Mouse (Mus musculus): ENCODE measurements around the gene Naaladl2. TPM values are rescaled to one million over a fixed set of nuclear protein-coding genes. Genes with fewer than 3 reads are reported as not detected.

Naaladl2 gene
- polyA plus RNA-seq, 1 experiment from 2014 or later, result not detected

GRCm38 (mm10) chr3:24126200-24126599, 1017.9 kb downstream of the Naaladl2 start:
- Histone ChIP-seq H3K4me3 (ENCODE audit: inconsistent target) (no peak overlapping the region), H3K79me2 (ENCODE audit: inconsistent target) (no peaks in the 10 kb centered on the region), H3K36me3 (ENCODE audit: inconsistent target) (no peaks in the 10 kb centered on the region), H3K27ac (no peak overlapping the region)
- 100% methylated on average over 1 of the region's 1 CpGs for whole genome bisulfite sequencing (ENCODE audit: missing documents)

- no peaks in the 10 kb centered on the region for H3K79me2 ChIP-seq (ENCODE audit: inconsistent target)
- no peak overlapping the region for H3K4me3 ChIP-seq (ENCODE audit: inconsistent target)
- WGBS (ENCODE audit: missing documents), result 82% methylated on average over 2 of the region's 2 CpGs
- no peak overlapping the region for H3K27ac ChIP-seq
- H3K36me3 ChIP-seq (ENCODE audit: inconsistent target), result no peaks in the 10 kb centered on the region
These were observed 1020.0 kb downstream of the Naaladl2 start for GRCm38 (mm10) chr3:24124034-24124433.

GRCm38 (mm10) chr3:24118136-24118535, 1025.9 kb downstream of the Naaladl2 start:
- no peaks in the 10 kb centered on the region for H3K36me3 ChIP-seq (ENCODE audit: inconsistent target)
- no peaks in the 10 kb centered on the region for H3K79me2 ChIP-seq (ENCODE audit: inconsistent target)
- H3K27ac ChIP-seq, result no peak overlapping the region
- 85% methylated on average over 5 of the region's 6 CpGs for WGBS (ENCODE audit: missing documents)
- H3K4me3 ChIP-seq (ENCODE audit: inconsistent target), result no peak overlapping the region

- Histone ChIP-seq H3K27ac (no peak overlapping the region), H3K79me2 (ENCODE audit: inconsistent target) (no peaks in the 10 kb centered on the region)
- WGBS (ENCODE audit: missing documents), result 79% methylated on average over 3 of the region's 3 CpGs
These were observed 1029.2 kb downstream of the Naaladl2 start for GRCm38 (mm10) chr3:24114849-24115248.

GRCm38 (mm10) chr3:24113360-24113759, 1030.7 kb downstream of the Naaladl2 start:
- Histone ChIP-seq H3K27ac (no peak overlapping the region), H3K79me2 (ENCODE audit: inconsistent target) (no peaks in the 10 kb centered on the region)

More at GRCm38 (mm10) chr3:24114849-24115248, 1029.2 kb downstream of the Naaladl2 start:
- H3K36me3 ChIP-seq (ENCODE audit: inconsistent target), result no peaks in the 10 kb centered on the region
- no peak overlapping the region for H3K4me3 ChIP-seq (ENCODE audit: inconsistent target)

DNA sequence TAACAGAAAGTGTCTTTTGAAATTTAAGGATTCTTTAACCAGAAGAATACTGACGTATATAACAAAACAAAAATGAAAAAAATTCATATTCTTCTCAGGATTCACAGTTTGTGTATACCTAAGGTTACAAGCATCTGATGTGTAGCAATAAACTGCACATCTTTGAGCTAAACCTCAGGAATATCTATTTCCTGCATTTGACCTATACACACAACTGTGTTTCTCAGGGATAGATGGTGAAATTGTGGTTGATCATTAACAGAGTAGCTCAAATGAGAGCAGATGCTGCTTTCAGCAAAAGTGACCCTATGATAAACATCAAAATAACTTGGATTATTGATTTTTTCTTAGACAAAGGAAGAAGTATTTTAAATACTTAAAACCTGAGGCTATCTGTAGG, 1037.7 kb downstream of the Naaladl2 start:
- 100% methylated on average over 1 of the region's 1 CpGs for WGBS (ENCODE audit: missing documents)
- H3K36me3 ChIP-seq (ENCODE audit: inconsistent target), result no peaks in the 10 kb centered on the region

More at GRCm38 (mm10) chr3:24113360-24113759, 1030.7 kb downstream of the Naaladl2 start:
- Histone ChIP-seq H3K4me3 (ENCODE audit: inconsistent target) (no peak overlapping the region), H3K36me3 (ENCODE audit: inconsistent target) (no peaks in the 10 kb centered on the region)
- 78% methylated on average over 2 of the region's 2 CpGs for WGBS (ENCODE audit: missing documents)

DNA sequence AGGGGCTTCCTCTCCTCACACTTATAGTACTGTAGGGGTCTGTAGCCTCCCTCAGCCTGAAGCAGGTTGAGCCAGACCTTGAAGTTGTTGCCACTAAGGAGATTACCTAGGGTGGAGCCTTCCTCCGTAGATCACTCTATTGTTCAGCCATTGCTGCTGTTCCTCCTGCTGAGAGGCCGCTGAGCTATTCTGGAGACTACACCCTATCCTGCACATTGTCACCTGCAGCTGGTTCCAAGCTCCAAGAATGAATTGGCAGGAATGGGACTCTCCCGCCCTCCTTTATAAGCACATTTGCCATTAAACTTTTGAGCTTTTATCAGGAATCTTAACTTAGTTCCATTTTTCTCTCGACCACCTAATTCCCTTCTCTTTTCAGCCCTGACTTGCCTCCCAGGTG, 1064.3 kb downstream of the Naaladl2 start:
- H3K27ac ChIP-seq, result no peak overlapping the region
- WGBS (ENCODE audit: missing documents), result 62% methylated on average over 4 of the region's 4 CpGs
- H3K79me2 ChIP-seq (ENCODE audit: inconsistent target), result no peaks in the 10 kb centered on the region
- no peak overlapping the region for H3K4me3 ChIP-seq (ENCODE audit: inconsistent target)
- no peaks in the 10 kb centered on the region for H3K36me3 ChIP-seq (ENCODE audit: inconsistent target)

More for the DNA sequence above, 1037.7 kb downstream of the Naaladl2 start:
- Histone ChIP-seq H3K27ac (no peak overlapping the region), H3K79me2 (ENCODE audit: inconsistent target) (no peaks in the 10 kb centered on the region), H3K4me3 (ENCODE audit: inconsistent target) (no peak overlapping the region)

- WGBS (ENCODE audit: missing documents), result 85% methylated on average over 3 of the region's 3 CpGs
- H3K27ac ChIP-seq, result no peak overlapping the region
- H3K36me3 ChIP-seq (ENCODE audit: inconsistent target), result no peaks in the 10 kb centered on the region
- no peaks in the 10 kb centered on the region for H3K79me2 ChIP-seq (ENCODE audit: inconsistent target)
- H3K4me3 ChIP-seq (ENCODE audit: inconsistent target), result no peak overlapping the region
These were observed 1072.8 kb downstream of the Naaladl2 start for GRCm38 (mm10) chr3:24071169-24071797.

DNA sequence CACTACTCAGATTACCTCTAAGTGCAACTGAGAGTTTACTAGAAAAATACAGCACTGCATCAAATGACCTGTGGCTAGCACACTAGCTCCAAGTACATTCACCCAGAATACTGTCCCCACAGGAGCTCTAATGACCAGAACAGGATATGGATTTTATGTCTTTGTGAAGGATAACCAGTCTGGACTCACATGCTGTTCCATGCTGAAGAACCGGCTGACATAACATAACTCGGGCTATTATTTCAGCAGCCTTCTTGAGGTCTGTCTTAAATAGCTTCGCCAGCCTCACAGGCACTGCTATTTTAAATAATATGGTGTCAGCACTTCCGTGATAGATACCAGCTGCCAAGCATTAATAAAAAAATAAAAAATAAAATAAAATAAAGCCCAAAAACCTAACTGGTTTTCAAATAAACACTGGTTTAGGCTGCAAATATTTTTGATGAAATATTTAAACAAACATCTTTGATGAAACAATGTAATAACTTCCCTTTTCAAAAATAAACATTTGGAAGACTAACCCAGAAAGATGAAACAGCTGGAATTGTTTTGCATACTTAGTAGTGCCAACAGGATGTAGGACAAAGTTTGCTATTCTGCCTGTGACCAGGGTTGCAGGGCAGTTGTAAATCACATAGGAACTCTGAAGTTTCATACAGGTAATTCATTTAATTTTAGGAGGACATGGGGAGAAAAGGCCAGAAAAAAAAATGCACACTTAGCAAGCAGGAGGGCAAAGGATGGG, 1073.5 kb downstream of the Naaladl2 start:
- Histone ChIP-seq H3K4me3 (ENCODE audit: inconsistent target) (no peak overlapping the region), H3K36me3 (ENCODE audit: inconsistent target) (no peaks in the 10 kb centered on the region), H3K79me2 (ENCODE audit: inconsistent target) (no peaks in the 10 kb centered on the region), H3K27ac (no peak overlapping the region)
- WGBS (ENCODE audit: missing documents), result 95% methylated on average over 4 of the region's 4 CpGs

- no peaks in the 10 kb centered on the region for H3K36me3 ChIP-seq (ENCODE audit: inconsistent target)
- no peak overlapping the region for H3K27ac ChIP-seq
- H3K79me2 ChIP-seq (ENCODE audit: inconsistent target), result no peaks in the 10 kb centered on the region
These were observed 1095.8 kb downstream of the Naaladl2 start for GRCm38 (mm10) chr3:24048217-24048616.

GRCm38 (mm10) chr3:24001741-24002140, 1142.3 kb downstream of the Naaladl2 start:
- no peaks in the 10 kb centered on the region for H3K36me3 ChIP-seq (ENCODE audit: inconsistent target)
- H3K79me2 ChIP-seq (ENCODE audit: inconsistent target), result no peaks in the 10 kb centered on the region
- no peak overlapping the region for H3K27ac ChIP-seq
- 10% methylated on average over 1 of the region's 1 CpGs for WGBS (ENCODE audit: missing documents)
- H3K4me3 ChIP-seq (ENCODE audit: inconsistent target), result no peak overlapping the region

More at GRCm38 (mm10) chr3:24048217-24048616, 1095.8 kb downstream of the Naaladl2 start:
- no peak overlapping the region for H3K4me3 ChIP-seq (ENCODE audit: inconsistent target)

- Histone ChIP-seq H3K79me2 (ENCODE audit: inconsistent target) (no peaks in the 10 kb centered on the region), H3K4me3 (ENCODE audit: inconsistent target) (no peak overlapping the region), H3K27ac (no peak overlapping the region), H3K36me3 (ENCODE audit: inconsistent target) (no peaks in the 10 kb centered on the region)
- 90% methylated on average over 1 of the region's 1 CpGs for WGBS (ENCODE audit: missing documents)
These were observed 1170.3 kb downstream of the Naaladl2 start for GRCm38 (mm10) chr3:23973727-23974126.

GRCm38 (mm10) chr3:23972747-23973667, 1171.1 kb downstream of the Naaladl2 start:
- Histone ChIP-seq H3K4me3 (ENCODE audit: inconsistent target) (no peak overlapping the region), H3K79me2 (ENCODE audit: inconsistent target) (no peaks in the 10 kb centered on the region), H3K27ac (no peak overlapping the region), H3K36me3 (ENCODE audit: inconsistent target) (no peaks in the 10 kb centered on the region)
- 80% methylated on average over 4 of the region's 4 CpGs for WGBS (ENCODE audit: missing documents)

DNA sequence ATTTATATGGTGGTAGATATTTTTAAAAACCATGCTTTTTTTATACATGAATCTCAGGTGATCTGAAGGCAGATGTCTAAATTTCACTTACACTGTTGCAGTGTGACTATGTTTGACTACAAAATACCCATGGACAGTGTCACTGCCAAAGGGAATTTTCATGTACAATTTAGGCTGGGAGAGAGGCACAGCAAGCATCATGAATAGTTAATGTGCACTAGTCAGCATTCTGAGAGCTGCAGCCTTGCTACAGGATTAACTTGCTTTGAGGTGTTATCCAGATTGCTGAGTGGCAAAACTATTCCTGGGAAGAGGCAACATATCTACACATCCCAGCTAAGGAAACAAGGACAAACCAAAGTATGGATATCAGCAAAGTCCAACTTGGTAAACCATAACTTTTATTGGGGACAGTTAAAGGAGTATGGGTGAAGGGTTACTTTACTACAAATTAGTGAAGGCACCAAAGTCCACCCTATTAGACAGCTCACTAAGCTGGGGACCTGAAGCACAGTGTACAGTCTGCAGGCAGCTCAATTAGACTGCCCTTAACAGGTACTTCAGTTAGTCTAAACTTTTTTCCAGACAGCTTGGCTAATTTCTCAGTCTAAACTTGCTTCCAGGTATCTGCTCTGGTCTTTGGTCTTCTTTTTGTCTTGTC, 1181.0 kb downstream of the Naaladl2 start:
- Histone ChIP-seq H3K79me2 (ENCODE audit: inconsistent target) (no peaks in the 10 kb centered on the region), H3K36me3 (ENCODE audit: inconsistent target) (no peaks in the 10 kb centered on the region), H3K27ac (no peak overlapping the region), H3K4me3 (ENCODE audit: inconsistent target) (no peak overlapping the region)
